Mouse (Mus musculus) intestine, postnatal 0 days (tissue): ENCODE data around the gene Tshz2. TPM values are rescaled to one million over a fixed set of nuclear protein-coding genes. Genes with fewer than 3 reads are reported as not detected.
A peak's percentile ranks its signal among the peaks of the same experiment; 100 is the strongest.

ENCODE experiments used
- ATAC-seq: fragments of 200-750 bp; cut with Nextera tagmentation; 2 replicates; pipeline ENCODE4 v1.8.0; 2017; ENCODE audit warnings: mild to moderate bottlenecking, moderate TSS enrichment, moderate library complexity
- H3K27ac ChIP-seq: fragments of 300-500 bp; sonication (generic); 2 replicates; pipeline ENCODE4 v1.5.1; 2014; ENCODE audit warnings: mild to moderate bottlenecking, low read depth, low read length, moderate library complexity
- H3K27me3 ChIP-seq: fragments of 300-500 bp; sonication (generic); replicated peaks from 2 replicates; pipeline ENCODE4 v1.6.1; 2014; ENCODE audit warnings: low read length, mixed read lengths; ENCODE audit not compliant: control insufficient read depth, insufficient read depth
- H3K36me3 ChIP-seq: fragments of 300-500 bp; sonication (generic); 2 replicates; pipeline ENCODE4 v1.6.1; 2014; ENCODE audit warnings: mild to moderate bottlenecking, moderate library complexity; ENCODE audit not compliant: control insufficient read depth, insufficient read depth
- H3K4me1 ChIP-seq: fragments of 300-500 bp; sonication (generic); replicated peaks from 2 replicates; pipeline ENCODE4 v1.6.1; 2014; ENCODE audit warnings: antibody characterized with exemption, low read length, mixed read lengths; ENCODE audit not compliant: control insufficient read depth, insufficient read depth
- H3K4me2 ChIP-seq: fragments of 300-500 bp; sonication (generic); replicated peaks from 2 replicates; pipeline ENCODE4 v1.6.1; 2014; ENCODE audit warnings: low read depth, mild to moderate bottlenecking, moderate library complexity
- H3K4me3 ChIP-seq: fragments of 300-500 bp; sonication (generic); 2 replicates; pipeline ENCODE4 v1.5.1; 2014; ENCODE audit warnings: low read depth, low read length
- H3K9ac ChIP-seq: fragments of 300-500 bp; sonication (generic); 2 replicates; pipeline ENCODE4 v1.6.1; 2014; ENCODE audit warnings: mild to moderate bottlenecking, low read depth, low read length
- H3K9me3 ChIP-seq: fragments of 300-500 bp; sonication (generic); 2 replicates; pipeline ENCODE4 v1.6.1; 2016; ENCODE audit warnings: mixed run types; ENCODE audit not compliant: control insufficient read depth
- CTCF ChIP-seq: sonication (generic); IDR thresholded peaks from 2 replicates; pipeline ENCODE4 v1.5.1; 2016; ENCODE audit warnings: low read depth, mild to moderate bottlenecking, control low read depth, antibody characterized with exemption, moderate library complexity
- WGBS: fragments of 180-500 bp; shearing (Covaris S2); extraction: QIAGEN DNeasy Blood & Tissue Kit; methylation state at CpG from one replicate; pipeline ENCODE4 v1.1.7; 2014; 5-methylcytosine and 5-hydroxymethylcytosine counted together
- polyA plus RNA-seq: library from polyadenylated mRNA; unstranded; fragments of >200 nt; fragmentation: Nextera tagmentation; extraction: Ambion mirVana; gene quantifications from 2 replicates; pipeline ENCODE4 v1.2.1, GENCODE M21; 2015

The Tshz2 gene
- polyA plus RNA-seq, 1 experiment from 2014 or later: 6.3 TPM

DNA sequence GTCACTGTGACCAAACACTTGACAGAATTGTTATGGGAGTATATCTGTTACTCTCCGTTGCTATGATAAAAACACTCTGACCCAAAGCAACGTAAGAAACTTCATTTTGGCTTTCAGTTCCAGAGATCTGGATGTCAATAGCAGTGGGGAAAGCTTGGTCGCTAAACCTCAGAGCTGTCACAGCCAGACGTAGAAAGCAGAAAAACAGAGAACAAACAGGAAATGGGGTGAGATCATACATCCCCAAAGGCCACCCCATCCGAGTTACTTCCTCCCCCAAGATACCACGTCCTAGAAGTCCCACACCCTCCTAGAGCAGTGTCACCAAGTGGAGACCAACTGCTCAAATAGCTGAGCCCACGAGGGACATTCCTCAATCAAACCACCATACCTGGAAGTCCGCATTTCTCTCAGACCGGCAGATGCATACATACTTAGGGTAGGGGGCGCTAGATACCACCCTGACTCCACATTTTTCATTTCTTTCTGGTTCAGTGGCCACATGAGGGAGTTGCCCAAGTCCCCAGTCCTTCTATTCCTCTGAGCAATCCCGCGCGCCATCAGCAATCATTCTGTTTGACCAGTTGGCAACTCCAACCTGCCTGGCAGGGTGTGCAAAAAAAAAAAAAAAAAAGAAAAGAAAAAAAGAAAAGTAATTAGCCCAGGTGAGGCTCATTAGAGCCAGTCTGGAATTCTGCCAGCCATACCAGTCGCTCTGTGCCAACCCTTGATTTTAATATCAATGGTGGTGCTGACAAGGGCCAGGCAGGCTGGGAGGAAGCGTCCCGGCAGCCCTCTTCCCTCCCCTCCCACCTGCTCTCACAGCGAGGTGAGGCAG is 326.1 kb downstream of the Tshz2 start:
- peak; percentile 45 for TF ChIP-seq CTCF
- H3K9ac ChIP-seq: no peak overlapping the region
- H3K9me3 ChIP-seq: no peaks in the 10 kb centered on the region
- H3K4me1 ChIP-seq: no peaks in the 10 kb centered on the region
- no peak overlapping the region for H3K27ac ChIP-seq
- no peaks in the 10 kb centered on the region for H3K27me3 ChIP-seq
- WGBS: 50% methylated on average over 17 of the region's 17 CpGs
- ATAC-seq: no peak
- no peak overlapping the region for H3K4me3 ChIP-seq
- H3K36me3 ChIP-seq: no peaks in the 10 kb centered on the region
- no peak overlapping the region for H3K4me2 ChIP-seq

DNA sequence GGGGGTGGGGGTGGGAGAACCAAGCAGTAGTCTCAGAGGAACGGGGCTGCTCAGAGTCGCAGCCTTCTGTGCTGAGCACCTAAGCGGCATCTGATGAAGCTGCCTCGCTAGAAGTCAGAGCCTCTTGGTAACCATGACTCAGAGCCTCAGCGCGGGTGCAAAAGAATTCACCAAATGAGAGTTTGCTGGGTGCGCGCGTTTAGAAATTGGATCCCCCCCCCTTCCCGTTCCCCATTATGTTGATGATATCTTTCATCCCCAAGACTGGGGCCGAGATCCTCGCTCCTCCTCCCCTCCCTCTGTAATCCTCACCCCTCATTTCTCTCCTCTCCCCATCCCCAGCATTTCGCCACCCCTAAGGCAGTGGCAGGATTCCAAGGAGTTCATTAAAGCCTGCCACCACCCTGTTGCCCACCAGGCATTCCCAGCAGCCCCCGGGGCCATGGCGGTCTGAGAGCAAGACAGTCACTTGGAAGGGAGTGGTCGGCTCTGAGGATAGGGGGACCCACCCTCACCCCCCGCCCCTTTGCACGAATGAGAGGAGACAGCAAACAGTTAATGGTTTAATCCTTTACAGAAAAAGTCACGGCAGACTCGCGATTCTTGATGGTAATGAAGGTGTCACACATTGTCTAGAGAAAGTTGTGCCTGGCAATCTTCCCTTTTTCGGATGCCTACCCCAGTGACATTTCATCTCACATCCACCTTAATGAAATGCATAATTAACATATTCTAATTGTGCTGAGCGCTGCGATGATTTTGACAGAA is 328.8 kb downstream of the Tshz2 start:
- H3K4me3 ChIP-seq: no peak overlapping the region
- WGBS: 31% methylated on average over 24 of the region's 24 CpGs
- ATAC-seq: no peak

DNA sequence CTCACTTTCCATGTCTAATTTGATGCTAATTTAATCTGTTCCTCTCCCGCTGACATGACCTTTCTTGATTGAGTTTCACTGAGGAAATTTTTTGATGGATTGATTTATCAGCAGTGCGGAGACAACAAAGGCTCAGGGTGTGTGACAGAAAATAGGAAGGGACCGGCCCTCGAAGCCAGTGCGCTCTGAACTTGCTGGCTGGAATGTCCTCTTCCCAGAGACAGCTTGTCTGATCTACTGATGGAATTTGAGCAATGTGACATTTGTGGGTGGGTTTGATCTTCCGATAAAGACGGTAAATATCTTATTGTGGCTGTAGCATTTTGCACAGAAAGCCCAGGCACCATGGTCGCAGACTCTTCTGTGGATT is 329.4 kb downstream of the Tshz2 start:
- no peaks in the 10 kb centered on the region for H3K27me3 ChIP-seq
- TF ChIP-seq CTCF: no peak
- 31% methylated on average over 8 of the region's 8 CpGs for WGBS

More for the DNA sequence above, 328.8 kb downstream of the Tshz2 start:
- H3K9me3 ChIP-seq: no peaks in the 10 kb centered on the region
- H3K4me2 ChIP-seq: peak overlapping the region; percentile 41
- no peaks in the 10 kb centered on the region for H3K36me3 ChIP-seq
- no peak overlapping the region for H3K27ac ChIP-seq
- no peak overlapping the region for H3K9ac ChIP-seq
- no peaks in the 10 kb centered on the region for H3K4me1 ChIP-seq
- no peak for TF ChIP-seq CTCF
- no peaks in the 10 kb centered on the region for H3K27me3 ChIP-seq

DNA sequence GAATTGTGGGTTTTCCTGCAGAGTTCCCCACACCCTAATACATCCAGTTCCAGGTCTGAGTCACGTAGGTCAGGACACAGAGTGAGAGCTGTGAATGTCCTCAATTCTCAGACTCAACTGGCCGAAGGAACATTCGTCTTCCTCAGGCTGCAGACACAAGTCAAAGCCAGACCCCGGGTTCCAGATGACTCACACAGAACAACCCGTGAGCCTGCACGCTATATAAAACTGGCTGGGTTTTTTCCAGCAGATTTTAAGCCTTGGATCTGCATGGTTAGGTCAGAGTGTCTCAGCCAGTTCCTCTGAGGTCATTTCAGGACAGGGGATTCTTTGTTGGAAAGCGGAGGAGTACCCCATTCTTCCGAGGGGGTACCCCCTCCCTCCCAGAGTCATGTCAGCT is 330.0 kb downstream of the Tshz2 start:
- no peak for TF ChIP-seq CTCF
- no peak overlapping the region for H3K9ac ChIP-seq
- no peak overlapping the region for H3K4me3 ChIP-seq
- H3K27ac ChIP-seq: no peak overlapping the region
- H3K4me2 ChIP-seq: no peak overlapping the region
- no peaks in the 10 kb centered on the region for H3K36me3 ChIP-seq
- 63% methylated on average over 8 of the region's 8 CpGs for WGBS
- no peak for ATAC-seq
- no peaks in the 10 kb centered on the region for H3K27me3 ChIP-seq
- H3K9me3 ChIP-seq: no peaks in the 10 kb centered on the region
- no peaks in the 10 kb centered on the region for H3K4me1 ChIP-seq

More for the DNA sequence above, 329.4 kb downstream of the Tshz2 start:
- Histone ChIP-seq H3K4me1 (no peaks in the 10 kb centered on the region), H3K36me3 (no peaks in the 10 kb centered on the region), H3K9ac (no peak overlapping the region), H3K27ac (no peak overlapping the region), H3K9me3 (no peaks in the 10 kb centered on the region), H3K4me2 (no peak overlapping the region), H3K4me3 (no peak overlapping the region)
- no peak for ATAC-seq

DNA sequence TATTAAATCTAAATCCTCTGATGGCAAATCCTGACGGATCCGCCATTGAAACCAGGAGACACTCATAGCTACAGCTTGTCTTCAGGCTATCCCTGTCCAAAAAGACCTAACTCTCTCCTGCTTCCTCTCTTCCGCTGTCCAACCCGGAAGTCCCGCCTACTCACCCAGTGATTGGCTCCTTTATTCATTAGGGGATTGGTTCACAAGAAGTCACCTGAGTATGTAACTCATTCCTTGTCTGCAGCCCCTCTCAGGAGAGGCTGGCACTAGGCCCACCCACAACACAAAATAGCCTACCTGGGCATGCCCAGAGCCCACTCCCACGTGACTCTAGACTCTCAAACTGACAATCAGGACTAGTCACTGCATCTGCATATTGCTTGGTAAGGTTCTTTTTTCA is 337.7 kb downstream of the Tshz2 start:
- no peak for ATAC-seq
- H3K27ac ChIP-seq: no peak overlapping the region
- H3K4me3 ChIP-seq: no peak overlapping the region
- no peaks in the 10 kb centered on the region for H3K27me3 ChIP-seq
- no peak overlapping the region for H3K9ac ChIP-seq
- WGBS: 93% methylated on average over 6 of the region's 6 CpGs
- H3K36me3 ChIP-seq: no peaks in the 10 kb centered on the region
- H3K4me2 ChIP-seq: no peak overlapping the region
- no peaks in the 10 kb centered on the region for H3K9me3 ChIP-seq
- TF ChIP-seq CTCF: no peak
- no peaks in the 10 kb centered on the region for H3K4me1 ChIP-seq

DNA sequence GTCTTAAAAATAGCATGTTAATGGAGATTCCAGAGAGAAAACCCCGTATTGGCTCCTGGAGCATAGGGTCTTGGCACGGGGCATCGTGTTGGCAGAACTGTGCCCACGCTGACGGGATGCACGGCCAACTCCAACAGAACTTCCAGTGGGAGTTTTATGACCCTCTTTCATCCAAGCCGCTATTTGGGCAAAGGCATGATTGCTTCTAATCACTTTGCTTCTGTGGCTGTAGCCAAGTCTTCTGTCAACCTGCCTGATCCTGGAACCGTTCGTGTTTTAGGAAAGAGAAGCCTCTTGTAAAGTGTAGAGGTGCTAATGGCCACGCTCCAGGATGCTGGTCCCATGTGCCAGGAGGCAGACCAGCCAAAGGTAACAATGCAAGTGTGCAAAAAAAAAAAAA is 350.1 kb downstream of the Tshz2 start:
- no peaks in the 10 kb centered on the region for H3K27me3 ChIP-seq
- H3K9me3 ChIP-seq: no peaks in the 10 kb centered on the region
- H3K36me3 ChIP-seq: no peaks in the 10 kb centered on the region
- H3K9ac ChIP-seq: no peak overlapping the region
- H3K4me2 ChIP-seq: no peak overlapping the region
- 90% methylated on average over 10 of the region's 10 CpGs for WGBS
- H3K4me3 ChIP-seq: no peak overlapping the region
- H3K27ac ChIP-seq: no peak overlapping the region
- no peak for ATAC-seq
- TF ChIP-seq CTCF: no peak
- no peaks in the 10 kb centered on the region for H3K4me1 ChIP-seq
